Mouse (Mus musculus): ENCODE measurements at regions not wholly inside any gene's neighbourhood (a gene's known extent, or its start where the extent isn't known, plus 50 kb on each side); places are given as distances from the start of the nearest gene placed in this dataset.

- H3K9ac ChIP-seq (replicated peaks; ENCODE audit: low read depth): no peak overlapping the region
Measured at GRCm38 (mm10) chr14:54152485-54153235, 101.2 kb downstream of the Dad1 start.

GRCm38 (mm10) chr14:54151921-54152320 is 102.0 kb downstream of the Dad1 start:
- WGBS: 83% methylated on average over 2 of the region's 2 CpGs
- H3K9ac ChIP-seq (replicated peaks; ENCODE audit: low read depth): no peak overlapping the region
- ATAC-seq: no peak
- no peak overlapping the region for H3K4me3 ChIP-seq (ENCODE audit: low read depth, low read length)
- no peak overlapping the region for H3K4me2 ChIP-seq (replicated peaks; ENCODE audit: low read depth, low read length)
- H3K27ac ChIP-seq (ENCODE audit: low read length): no peak overlapping the region
- no peak for TF ChIP-seq EP300 (IDR thresholded peaks at IDR 0.05)
- no peak for TF ChIP-seq CTCF (IDR thresholded peaks at IDR 0.05)
- H3K4me1 ChIP-seq (ENCODE audit: insufficient read depth, low read depth, low read length): no peaks in the 10 kb centered on the region
- H3K9me3 ChIP-seq (ENCODE audit: low read length): no peaks in the 10 kb centered on the region
- no peaks in the 10 kb centered on the region for H3K27me3 ChIP-seq (replicated peaks; ENCODE audit: insufficient read depth, low read length)
- H3K36me3 ChIP-seq (ENCODE audit: insufficient read depth, low read length): no peaks in the 10 kb centered on the region
- no peak for DNase-seq (ENCODE audit: low spot score)

More at GRCm38 (mm10) chr14:54152485-54153235, 101.2 kb downstream of the Dad1 start:
- H3K4me2 ChIP-seq (replicated peaks; ENCODE audit: low read depth, low read length): no peak overlapping the region
- H3K4me3 ChIP-seq (ENCODE audit: low read depth, low read length): no peak overlapping the region
- H3K4me1 ChIP-seq (ENCODE audit: insufficient read depth, low read depth, low read length): no peaks in the 10 kb centered on the region
- WGBS: 36% methylated on average over 6 of the region's 6 CpGs
- no peak overlapping the region for H3K27ac ChIP-seq (ENCODE audit: low read length)
- no peaks in the 10 kb centered on the region for H3K36me3 ChIP-seq (ENCODE audit: insufficient read depth, low read length)
- ATAC-seq: peak; percentile 52
- TF ChIP-seq CTCF (IDR thresholded peaks at IDR 0.05): peak; percentile 83
- TF ChIP-seq EP300 (IDR thresholded peaks at IDR 0.05): peak; percentile 44
- peak; percentile 81 for DNase-seq (ENCODE audit: low spot score)
- H3K27me3 ChIP-seq (replicated peaks; ENCODE audit: insufficient read depth, low read length): no peaks in the 10 kb centered on the region
- H3K9me3 ChIP-seq (ENCODE audit: low read length): no peaks in the 10 kb centered on the region

GRCm38 (mm10) chr14:54151272-54151671 is 102.6 kb downstream of the Dad1 start:
- DNase-seq (ENCODE audit: low spot score) (no peak), ATAC-seq (no peak)
- H3K27ac ChIP-seq (ENCODE audit: low read length): no peak overlapping the region
- no peaks in the 10 kb centered on the region for H3K36me3 ChIP-seq (ENCODE audit: insufficient read depth, low read length)
- H3K4me1 ChIP-seq (ENCODE audit: insufficient read depth, low read depth, low read length): no peaks in the 10 kb centered on the region
- no peaks in the 10 kb centered on the region for H3K9me3 ChIP-seq (ENCODE audit: low read length)
- H3K9ac ChIP-seq (replicated peaks; ENCODE audit: low read depth): no peak overlapping the region
- H3K4me2 ChIP-seq (replicated peaks; ENCODE audit: low read depth, low read length): no peak overlapping the region
- no peak for TF ChIP-seq EP300 (IDR thresholded peaks at IDR 0.05)
- TF ChIP-seq CTCF (IDR thresholded peaks at IDR 0.05): no peak
- WGBS: 90% methylated on average over 3 of the region's 3 CpGs
- H3K27me3 ChIP-seq (replicated peaks; ENCODE audit: insufficient read depth, low read length): no peaks in the 10 kb centered on the region
- H3K4me3 ChIP-seq (ENCODE audit: low read depth, low read length): no peak overlapping the region

- no peaks in the 10 kb centered on the region for H3K4me1 ChIP-seq (ENCODE audit: insufficient read depth, low read depth, low read length)
Measured at GRCm38 (mm10) chr14:54150221-54150620, 103.7 kb downstream of the Dad1 start.

GRCm38 (mm10) chr14:54148626-54149025 is 105.3 kb downstream of the Dad1 start:
- no peaks in the 10 kb centered on the region; the same call in 1 of the 2 replicates for H3K4me1 ChIP-seq (ENCODE audit: insufficient read depth, low read depth, low read length)
- H3K27me3 ChIP-seq (replicated peaks; ENCODE audit: insufficient read depth, low read length): no peaks in the 10 kb centered on the region
- no peak overlapping the region for H3K4me2 ChIP-seq (replicated peaks; ENCODE audit: low read depth, low read length)
- H3K4me3 ChIP-seq (ENCODE audit: low read depth, low read length): no peak overlapping the region
- DNase-seq (ENCODE audit: low spot score) (no peak), ATAC-seq (no peak)
- 95% methylated on average over 10 of the region's 10 CpGs for WGBS
- H3K27ac ChIP-seq (ENCODE audit: low read length): no peak overlapping the region
- H3K9me3 ChIP-seq (ENCODE audit: low read length): no peaks in the 10 kb centered on the region
- H3K36me3 ChIP-seq (ENCODE audit: insufficient read depth, low read length): no peaks in the 10 kb centered on the region
- TF ChIP-seq EP300 (IDR thresholded peaks at IDR 0.05): no peak
- H3K9ac ChIP-seq (replicated peaks; ENCODE audit: low read depth): no peak overlapping the region

More at GRCm38 (mm10) chr14:54150221-54150620, 103.7 kb downstream of the Dad1 start:
- H3K4me2 ChIP-seq (replicated peaks; ENCODE audit: low read depth, low read length): no peak overlapping the region
- DNase-seq (ENCODE audit: low spot score): no peak
- no peaks in the 10 kb centered on the region for H3K9me3 ChIP-seq (ENCODE audit: low read length)
- H3K27me3 ChIP-seq (replicated peaks; ENCODE audit: insufficient read depth, low read length): no peaks in the 10 kb centered on the region
- no peak for ATAC-seq
- no peak overlapping the region for H3K27ac ChIP-seq (ENCODE audit: low read length)
- H3K9ac ChIP-seq (replicated peaks; ENCODE audit: low read depth): no peak overlapping the region
- H3K4me3 ChIP-seq (ENCODE audit: low read depth, low read length): no peak overlapping the region
- 86% methylated on average over 5 of the region's 5 CpGs for WGBS
- TF ChIP-seq CTCF (IDR thresholded peaks at IDR 0.05) (no peak), EP300 (IDR thresholded peaks at IDR 0.05) (no peak)
- no peaks in the 10 kb centered on the region for H3K36me3 ChIP-seq (ENCODE audit: insufficient read depth, low read length)

- ATAC-seq (no peak), DNase-seq (ENCODE audit: low spot score) (no peak)
- H3K4me3 ChIP-seq (ENCODE audit: low read depth, low read length): no peak overlapping the region
- no peak overlapping the region for H3K4me2 ChIP-seq (replicated peaks; ENCODE audit: low read depth, low read length)
- no peaks in the 10 kb centered on the region for H3K36me3 ChIP-seq (ENCODE audit: insufficient read depth, low read length)
- no peaks in the 10 kb centered on the region for H3K27me3 ChIP-seq (replicated peaks; ENCODE audit: insufficient read depth, low read length)
- no peak for TF ChIP-seq CTCF (IDR thresholded peaks at IDR 0.05)
- no peak for TF ChIP-seq EP300 (IDR thresholded peaks at IDR 0.05)
- H3K27ac ChIP-seq (ENCODE audit: low read length): no peak overlapping the region
- H3K4me1 ChIP-seq (ENCODE audit: insufficient read depth, low read depth, low read length): no peaks in the 10 kb centered on the region; the same call in 1 of the 2 replicates
- 82% methylated on average over 4 of the region's 4 CpGs for WGBS
- H3K9ac ChIP-seq (replicated peaks; ENCODE audit: low read depth): no peak overlapping the region
- no peaks in the 10 kb centered on the region for H3K9me3 ChIP-seq (ENCODE audit: low read length)
Measured at GRCm38 (mm10) chr14:54148121-54148520, 105.8 kb downstream of the Dad1 start.

Measured in lung, postnatal 0 days (tissue).